Mouse (Mus musculus) embryo, embryonic 10.5 days (tissue): ENCODE measurements at regions not wholly inside any gene's neighbourhood (a gene's known extent, or its start where the extent isn't known, plus 50 kb on each side); places are given as distances from the start of the nearest gene placed in this dataset.
A peak's percentile ranks its signal among the peaks of the same experiment; 100 is the strongest.

Experiments
- DNase-seq: peaks from one replicate; pipeline ENCODE4 v3.0.0-alpha.2; 2015; ENCODE audit warnings: low spot score

DNA sequence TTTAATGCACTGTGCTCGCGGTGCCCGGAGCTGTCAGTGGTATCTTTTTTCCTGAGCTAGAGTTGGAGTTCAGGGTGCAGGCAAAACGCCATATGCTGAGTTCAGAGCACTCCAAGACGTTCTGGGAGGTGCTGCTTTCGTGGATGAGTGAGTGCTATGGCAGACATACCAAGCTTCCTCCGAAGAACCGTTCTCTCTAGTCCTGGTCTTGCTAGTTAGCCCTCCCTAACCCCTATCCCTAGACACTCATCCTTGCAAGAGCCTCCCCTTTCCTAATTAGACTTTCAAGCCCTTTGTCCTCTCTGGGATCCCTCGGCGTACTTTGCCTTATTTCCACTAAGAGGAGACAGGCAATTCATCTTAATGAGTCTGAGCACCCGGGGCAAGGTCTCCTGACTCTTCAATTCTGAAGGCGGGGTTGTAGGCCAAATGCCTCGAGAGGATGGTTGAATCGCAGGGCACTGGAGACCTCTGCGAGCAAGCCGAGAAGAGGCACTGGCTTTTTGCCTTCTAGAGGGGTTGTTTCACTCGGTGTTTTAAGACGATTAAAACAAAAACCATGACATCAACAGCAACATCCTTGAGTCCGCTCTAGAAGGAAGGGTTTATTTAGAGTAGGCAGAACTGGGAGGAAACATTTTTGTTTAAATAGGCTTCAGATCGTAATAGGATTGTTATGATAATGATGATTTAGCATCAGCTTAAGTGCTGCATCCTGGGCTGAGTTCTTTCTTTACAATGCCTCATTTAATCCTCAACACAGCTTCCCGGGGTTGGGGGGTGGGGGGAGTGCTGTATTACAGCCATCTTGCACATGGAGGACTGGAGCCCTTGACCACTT lies 243.6 kb downstream of the Ndfip2 start:
- DNase-seq: peak; percentile 84

DNA sequence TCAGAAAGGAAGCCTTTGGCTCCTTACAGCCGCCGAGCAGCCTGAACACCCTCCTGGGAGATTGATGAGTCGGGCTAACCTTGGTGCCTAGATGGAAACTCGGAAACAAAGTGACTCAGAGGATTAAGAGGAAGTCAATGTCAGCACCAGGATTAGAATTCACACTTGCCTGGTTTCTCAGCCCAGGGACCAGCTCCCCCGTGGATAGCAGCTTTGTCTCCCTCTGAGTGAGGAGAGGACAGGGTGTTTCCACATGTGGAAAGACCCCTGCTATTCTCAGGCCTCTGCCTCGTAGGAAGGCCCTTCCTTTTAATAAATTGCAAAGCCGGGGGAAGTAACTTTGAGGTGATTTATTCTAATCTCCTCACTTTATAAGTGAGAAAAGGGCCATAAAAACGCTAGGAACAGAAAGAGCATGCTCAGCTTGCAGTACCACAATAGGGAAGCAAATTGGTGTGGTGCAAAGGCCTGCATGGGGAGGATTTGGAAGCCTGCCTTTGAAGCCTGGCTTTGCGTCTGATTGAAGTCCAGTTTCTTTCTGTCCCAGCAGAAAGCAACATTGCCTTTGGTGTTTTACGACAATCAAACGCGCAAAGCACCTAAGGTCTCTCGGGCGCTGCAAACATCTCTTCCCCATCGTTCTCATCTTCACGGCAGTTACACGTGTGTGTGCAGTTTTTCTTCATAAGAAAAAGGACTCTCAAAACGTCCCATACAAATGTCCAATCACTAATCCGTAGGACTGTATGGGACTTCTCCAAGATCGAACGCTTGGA lies 242.8 kb downstream of the Ndfip2 start:
- DNase-seq: peak; percentile 79

DNA sequence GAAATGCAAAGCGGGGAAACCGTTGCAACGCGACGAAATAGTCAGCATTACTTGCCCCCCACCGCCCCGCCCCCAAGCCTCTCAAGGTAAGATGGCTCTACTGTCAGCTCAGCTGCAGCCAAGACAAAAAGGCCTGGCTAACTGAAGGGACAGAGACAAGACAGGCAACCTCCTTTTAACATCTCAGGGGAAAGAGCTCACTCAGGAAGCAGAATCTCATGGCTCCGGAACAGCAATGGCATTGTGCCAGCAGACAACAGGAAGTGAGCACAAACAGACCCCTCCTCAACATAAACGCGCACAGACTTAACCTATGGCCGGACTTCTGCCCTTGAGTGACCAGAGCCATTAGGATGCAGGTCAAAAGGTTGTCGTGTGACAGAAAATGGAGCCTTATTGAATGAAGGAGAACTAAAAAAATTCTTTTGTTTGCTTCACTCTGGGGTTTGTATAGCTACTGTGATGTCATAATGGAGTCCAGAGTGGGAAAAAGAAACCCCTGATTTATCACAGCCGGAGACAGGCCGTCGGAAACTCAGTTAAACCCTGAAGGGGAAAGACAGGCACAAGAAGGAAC lies 241.0 kb downstream of the Ndfip2 start:
- DNase-seq: peak; percentile 83

DNA sequence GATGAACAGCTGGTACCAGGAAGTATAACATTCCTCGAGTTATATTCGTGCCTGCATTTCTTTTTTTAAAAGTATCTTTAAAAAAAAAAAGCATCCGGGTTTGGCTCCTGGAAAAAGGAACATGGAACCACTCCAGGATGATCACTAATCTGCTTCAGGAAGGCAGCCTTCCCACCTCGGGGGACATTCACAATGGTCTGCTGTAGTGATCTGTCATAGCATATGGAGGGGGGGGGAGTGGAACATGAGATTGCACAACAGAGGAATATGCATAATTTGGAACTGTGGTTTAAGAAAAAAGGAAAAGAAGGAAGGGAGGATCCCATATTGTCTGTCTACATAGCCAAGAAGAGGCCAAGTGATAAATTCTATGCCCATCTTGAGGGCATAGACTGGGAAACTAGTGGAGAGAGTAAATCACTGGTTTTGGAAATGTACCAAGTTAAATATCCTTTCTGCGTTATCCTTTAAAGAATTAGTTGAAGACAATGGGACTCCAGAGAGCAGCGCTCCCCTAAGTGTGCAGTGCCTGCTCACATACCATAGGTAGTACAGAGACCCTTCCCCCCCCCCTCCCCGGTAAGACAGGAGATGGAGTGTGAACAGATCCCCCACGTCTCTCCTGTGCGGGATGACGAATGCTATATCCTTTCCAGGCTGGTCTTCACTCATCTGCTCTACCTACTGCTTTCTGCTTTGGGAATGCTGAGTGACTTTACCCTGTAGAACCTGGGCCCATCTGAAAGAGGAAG lies 240.0 kb downstream of the Ndfip2 start:
- peak; percentile 3 for DNase-seq

- DNase-seq: peak; percentile 65
Observed at GRCm38 (mm10) chr14:105495161-105495560, 236.8 kb downstream of the Ndfip2 start.

- no peak for DNase-seq
Observed at GRCm38 (mm10) chr14:105494415-105494814, 236.0 kb downstream of the Ndfip2 start.

DNA sequence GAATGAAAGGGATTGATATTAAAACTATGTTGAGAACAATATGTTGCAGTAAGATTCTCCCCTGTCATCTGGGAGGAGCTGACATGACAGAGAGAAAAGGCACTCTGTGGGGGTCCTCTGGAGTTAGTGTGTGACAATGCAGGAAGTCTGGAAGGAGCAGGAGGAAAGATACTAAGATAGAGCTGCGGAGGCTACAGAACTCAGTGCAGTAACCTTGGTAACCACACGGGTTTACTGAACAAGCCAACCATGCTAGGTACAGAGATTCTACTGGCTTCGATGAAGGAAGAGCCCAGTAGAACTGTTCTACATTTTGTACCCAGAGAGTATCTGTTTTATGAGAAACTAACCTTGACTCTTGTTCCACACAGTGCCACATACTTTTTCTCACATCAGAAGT lies 231.8 kb downstream of the Ndfip2 start:
- DNase-seq: peak; percentile 12

DNA sequence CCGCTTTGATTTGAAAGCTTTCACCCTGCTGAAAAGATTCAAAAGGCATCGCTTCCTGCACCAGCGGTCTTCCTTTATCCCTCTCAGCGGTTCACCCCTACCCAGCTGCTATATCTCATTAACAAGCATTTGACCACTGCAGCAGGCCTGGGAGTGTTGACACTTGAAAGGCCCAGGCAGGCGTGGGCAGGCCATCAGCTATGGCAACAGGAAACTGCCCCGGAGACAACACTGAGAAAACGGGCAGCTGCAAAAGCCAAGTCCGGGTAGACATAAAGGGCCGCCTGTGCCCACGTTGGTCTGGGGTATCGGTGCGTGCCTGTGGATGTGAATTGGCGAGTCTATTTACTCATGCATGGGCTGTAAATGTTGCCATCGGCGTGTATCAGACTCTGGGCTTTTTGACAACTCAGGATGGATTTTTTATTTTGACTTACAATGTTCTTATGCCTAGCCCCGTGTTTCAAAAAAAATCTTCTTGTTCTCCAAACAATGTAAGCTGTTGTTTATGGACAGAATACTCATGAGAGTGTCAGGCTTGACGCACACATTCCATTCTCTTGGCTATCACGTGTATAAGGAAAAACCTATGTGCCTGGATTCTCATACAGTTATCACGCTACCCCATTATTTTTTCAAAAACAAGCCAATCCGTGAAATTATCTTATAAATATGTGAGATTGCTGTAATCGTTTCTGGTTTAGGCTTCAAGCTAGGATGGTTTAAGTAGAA lies 225.1 kb downstream of the Ndfip2 start:
- peak; percentile 90 for DNase-seq

- DNase-seq: peak; percentile 71
Observed at GRCm38 (mm10) chr14:105482644-105483351, 224.4 kb downstream of the Ndfip2 start.

- DNase-seq: peak; percentile 26
Observed at GRCm38 (mm10) chr14:105480048-105480447, 221.7 kb downstream of the Ndfip2 start.

DNA sequence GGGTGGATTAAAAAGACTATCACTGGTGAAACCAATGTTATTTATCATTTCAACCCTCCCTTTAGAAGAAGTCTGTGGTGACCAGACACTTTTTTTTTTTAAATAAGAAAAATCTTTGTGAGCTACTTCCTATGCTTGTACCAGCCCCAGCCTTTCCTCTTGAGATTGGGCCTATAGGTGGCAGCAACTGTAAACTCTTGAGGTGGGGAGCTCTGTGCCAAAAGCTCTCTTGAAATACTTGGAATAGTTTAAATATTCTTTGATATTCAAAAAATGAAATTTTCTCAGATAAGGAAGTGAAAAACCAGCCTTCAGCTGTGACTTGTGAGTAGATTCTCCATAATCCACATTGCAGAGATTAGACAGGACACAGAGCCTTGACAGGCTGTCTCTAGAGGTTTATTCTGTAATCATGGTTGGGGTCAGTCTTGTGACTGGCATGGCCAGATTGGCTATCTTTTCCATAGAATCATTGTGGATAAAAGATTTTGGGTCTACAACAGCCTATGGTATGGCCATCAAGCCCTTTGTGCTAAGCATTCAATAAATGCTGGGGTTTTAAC lies 216.7 kb downstream of the Ndfip2 start:
- peak; percentile 60 for DNase-seq

DNA sequence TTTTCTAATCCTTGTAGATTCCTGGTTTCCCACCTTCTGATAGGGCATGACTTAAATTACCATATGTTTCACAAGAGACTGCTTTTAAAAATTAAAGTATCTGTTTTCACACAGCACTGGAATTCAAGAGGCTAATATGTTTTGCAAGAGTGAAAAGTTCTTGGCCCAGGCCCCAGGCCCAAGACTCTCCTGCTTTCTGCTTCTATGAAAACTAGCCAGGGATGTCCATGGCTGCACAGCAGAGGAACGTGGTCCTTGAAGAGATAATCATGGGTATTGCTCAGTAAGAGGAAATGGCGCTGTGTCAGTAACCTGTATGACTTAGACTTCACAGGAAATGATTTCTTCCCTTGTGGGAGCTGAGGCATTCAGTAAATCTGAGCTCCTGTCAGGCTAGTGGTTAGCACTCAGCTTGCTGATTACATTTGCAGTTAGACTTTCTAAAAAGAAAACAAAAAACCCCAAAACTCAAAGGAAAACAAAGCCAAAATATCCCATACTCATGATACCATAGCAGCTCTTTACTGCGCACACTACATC lies 190.6 kb downstream of the Ndfip2 start:
- no peak for DNase-seq

DNA sequence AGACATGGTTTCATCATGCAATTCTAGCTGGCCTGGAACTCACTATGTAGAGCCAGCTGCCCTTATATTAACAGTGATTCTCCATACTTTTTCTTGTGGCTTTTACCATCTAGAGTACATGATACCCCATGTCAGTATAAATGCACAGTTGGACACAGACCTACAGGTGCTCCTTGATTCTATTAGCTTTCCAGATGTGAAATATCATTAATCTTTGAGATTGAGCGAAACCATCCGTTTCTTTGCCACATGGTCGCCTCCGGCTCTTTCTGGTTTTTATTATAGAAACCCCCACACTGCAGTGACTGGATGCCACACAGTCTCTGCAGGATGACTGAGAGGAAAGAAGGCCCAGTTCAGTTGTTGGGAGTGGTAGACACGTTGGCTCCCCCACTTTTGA lies 188.7 kb downstream of the Ndfip2 start:
- DNase-seq: peak; percentile 33

GRCm38 (mm10) chr14:105435343-105435742 lies 177.0 kb downstream of the Ndfip2 start:
- no peak for DNase-seq

DNA sequence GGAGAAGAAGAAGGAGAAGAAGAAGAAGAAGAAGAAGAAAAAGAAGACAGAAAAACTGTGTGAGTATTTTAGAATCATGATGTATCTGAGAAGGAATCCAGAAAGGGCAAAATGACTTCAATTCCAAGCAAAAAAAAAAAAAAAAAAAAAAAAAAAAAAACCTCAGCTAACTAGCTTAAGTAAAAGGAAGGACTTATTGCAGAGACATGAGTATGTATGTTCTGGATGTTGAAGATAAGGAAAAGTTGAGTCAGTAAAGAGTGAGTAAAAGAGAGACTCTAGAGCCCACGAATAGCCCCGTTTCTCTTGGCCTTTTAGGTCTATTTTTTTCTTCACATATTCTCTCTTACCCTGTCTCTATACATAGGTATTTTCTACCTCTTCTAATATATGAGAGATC lies 175.1 kb downstream of the Ndfip2 start:
- DNase-seq: no peak

GRCm38 (mm10) chr14:105432670-105433069 lies 174.3 kb downstream of the Ndfip2 start:
- DNase-seq: peak; percentile 64

DNA sequence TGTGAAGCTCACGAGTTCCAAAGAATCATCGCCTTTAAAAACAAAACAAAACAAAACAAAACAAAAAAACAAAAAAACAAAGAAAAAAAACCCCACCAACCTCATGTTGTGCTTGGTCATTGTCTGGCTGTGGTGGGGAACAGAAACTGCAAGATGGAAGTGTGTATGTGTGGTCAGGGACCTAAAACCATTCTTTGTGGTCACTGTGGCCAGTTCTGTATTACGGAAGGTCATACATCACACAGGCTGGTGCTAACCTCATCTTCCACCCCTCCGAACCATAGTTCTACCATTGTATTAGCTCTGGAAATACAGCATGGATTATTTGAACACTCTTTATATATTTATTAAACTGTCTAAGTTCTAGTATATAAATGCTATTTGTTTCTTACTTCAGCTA lies 173.2 kb downstream of the Ndfip2 start:
- DNase-seq: no peak

DNA sequence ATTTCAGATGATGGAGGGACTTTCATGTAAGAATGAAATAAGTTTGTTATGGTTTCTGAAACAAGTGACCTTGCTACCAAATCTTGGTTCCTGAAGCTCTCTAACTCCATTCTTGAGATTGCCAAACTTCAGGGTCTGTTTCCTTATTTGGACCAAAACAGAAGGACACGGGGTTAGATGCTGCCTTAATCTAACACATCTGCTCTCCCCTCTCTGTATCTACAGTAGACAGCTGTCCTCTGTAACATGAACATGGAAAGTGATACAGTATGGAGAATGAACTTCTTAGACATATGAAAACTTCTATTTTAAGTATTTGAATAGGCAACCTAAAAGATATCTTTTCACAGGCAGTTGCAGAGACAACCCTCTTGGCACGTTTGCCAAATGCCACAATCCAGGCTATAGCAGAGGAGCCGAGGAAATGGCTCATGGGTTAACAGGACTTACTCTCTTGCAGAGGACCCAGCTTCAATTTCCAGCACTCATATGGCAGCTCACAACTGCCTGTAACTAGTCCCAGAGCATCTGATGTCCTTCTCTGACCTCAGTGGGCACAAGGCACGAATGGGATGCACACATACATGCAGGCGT lies 171.4 kb downstream of the Ndfip2 start:
- DNase-seq: no peak

GRCm38 (mm10) chr14:105427474-105427901 lies 169.1 kb downstream of the Ndfip2 start:
- DNase-seq: peak; percentile 54
